Mouse (Mus musculus): Measurements from ENCODE around the gene Tmco1. TPM values are rescaled to one million over a fixed set of nuclear protein-coding genes. Genes with fewer than 3 reads are reported as not detected.
"Not testable (repeated sequence)": the region's sequence is repeated elsewhere in the genome, so short reads cannot be mapped to it uniquely, and the experiment has no call there.

The Tmco1 gene
- polyA plus RNA-seq, 1 experiment from 2014 or later = 134 TPM

DNA sequence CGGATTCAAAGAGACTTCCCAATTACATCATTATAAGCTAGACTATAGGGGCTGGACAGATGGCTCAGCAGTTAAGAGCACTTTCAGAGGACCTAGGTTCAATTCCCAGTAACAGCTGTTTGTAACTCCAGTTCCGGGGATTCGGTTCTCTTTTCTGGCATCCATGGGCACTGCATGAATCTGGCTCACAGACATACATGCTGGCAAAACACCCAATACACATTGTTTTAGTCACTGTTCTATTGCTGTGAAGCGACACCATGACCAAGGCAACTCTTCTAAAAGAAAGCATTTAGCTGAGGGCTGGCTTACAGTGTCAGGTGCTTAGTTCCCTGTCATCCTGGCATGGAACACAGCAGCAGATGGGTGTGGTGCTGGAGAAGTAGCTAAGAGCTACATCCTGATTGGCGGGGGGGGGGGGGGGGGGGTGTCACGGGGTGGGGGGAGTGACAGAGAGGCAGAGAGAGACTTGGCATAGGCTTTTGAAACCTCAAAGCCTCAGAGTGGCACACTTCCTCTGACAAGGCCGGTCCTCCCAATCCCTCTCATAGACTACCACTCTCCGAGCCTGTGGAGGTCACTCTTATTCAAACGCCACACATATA lies 31.1 kb downstream of the Tmco1 start:
- no peak overlapping the region for H3K4me2 ChIP-seq (ENCODE audit: low read length)
- no peak overlapping the region for H3K9ac ChIP-seq (ENCODE audit: low read depth, low read length)
- WGBS = 78% methylated on average over 9 of the region's 9 CpGs
- no peak for TF ChIP-seq CTCF (IDR thresholded peaks at IDR 0.05; ENCODE audit: low read depth)
- no peaks in the 10 kb centered on the region for H3K36me3 ChIP-seq (ENCODE audit: insufficient read depth, low read length)
- no peak for DNase-seq (ENCODE audit: low spot score)
- no peaks in the 10 kb centered on the region for H3K9me3 ChIP-seq (replicated peaks; ENCODE audit: low read length)
- no peak for ATAC-seq (replicated peaks; ENCODE audit: low FRiP score, low read depth)
- H3K4me1 ChIP-seq (replicated peaks; ENCODE audit: insufficient read depth, low read length) = no peaks in the 10 kb centered on the region
- H3K4me3 ChIP-seq (replicated peaks; ENCODE audit: low read depth, low read length) = no peak overlapping the region
- no peaks in the 10 kb centered on the region for H3K27me3 ChIP-seq (ENCODE audit: insufficient read depth, low read length)
- no peak overlapping the region for H3K27ac ChIP-seq

DNA sequence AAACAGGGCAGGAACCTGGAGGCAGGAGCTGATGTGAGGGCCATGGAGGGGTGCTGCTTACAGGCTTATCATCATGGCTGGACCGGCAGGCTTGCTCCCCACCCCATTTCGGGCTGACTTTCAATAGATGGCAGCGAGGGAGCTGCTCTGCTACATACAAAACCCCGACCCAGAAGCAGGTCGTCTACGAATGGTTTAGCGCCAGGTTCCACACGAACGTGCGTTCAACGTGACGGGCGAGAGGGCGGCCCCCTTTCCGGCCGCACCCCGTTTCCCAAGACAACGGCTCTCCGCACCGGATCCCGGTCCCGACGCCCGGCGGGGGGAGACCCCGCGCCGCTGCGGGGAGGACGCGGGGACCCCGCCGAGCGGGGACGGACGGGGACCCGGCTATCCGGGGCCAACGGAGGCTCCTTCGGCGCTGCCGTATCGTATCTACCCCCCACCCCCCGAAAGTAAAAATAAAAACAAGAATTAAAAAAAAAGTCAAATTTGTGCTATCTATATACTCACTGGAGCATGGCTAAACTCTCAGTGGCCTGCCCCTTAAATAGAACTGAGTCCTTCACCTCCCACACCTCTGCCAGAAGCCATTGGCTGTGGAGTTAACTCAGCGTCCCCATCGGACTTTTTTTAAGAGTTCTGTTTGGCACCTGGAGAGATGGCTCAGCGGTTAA lies 32.1 kb downstream of the Tmco1 start:
- Histone ChIP-seq H3K4me2 (ENCODE audit: low read length) (peak overlapping the region; percentile 77), H3K9ac (ENCODE audit: low read depth, low read length) (peak overlapping the region; percentile 31; the same call in 1 of the 2 replicates), H3K27me3 (ENCODE audit: insufficient read depth, low read length) (no peaks in the 10 kb centered on the region), H3K36me3 (ENCODE audit: insufficient read depth, low read length) (no peaks in the 10 kb centered on the region), H3K4me1 (replicated peaks; ENCODE audit: insufficient read depth, low read length) (no peaks in the 10 kb centered on the region), H3K4me3 (replicated peaks; ENCODE audit: low read depth, low read length) (peak overlapping the region; percentile 40), H3K9me3 (replicated peaks; ENCODE audit: low read length) (no peaks in the 10 kb centered on the region), H3K27ac (no peak overlapping the region)
- DNase-seq (ENCODE audit: low spot score) = peak; percentile 23
- no peak for TF ChIP-seq CTCF (IDR thresholded peaks at IDR 0.05; ENCODE audit: low read depth)
- peak; percentile 69; the same call in 1 of the 2 replicates for ATAC-seq (replicated peaks; ENCODE audit: low FRiP score, low read depth)
- WGBS = 1% methylated on average over 43 of the region's 47 CpGs

DNA sequence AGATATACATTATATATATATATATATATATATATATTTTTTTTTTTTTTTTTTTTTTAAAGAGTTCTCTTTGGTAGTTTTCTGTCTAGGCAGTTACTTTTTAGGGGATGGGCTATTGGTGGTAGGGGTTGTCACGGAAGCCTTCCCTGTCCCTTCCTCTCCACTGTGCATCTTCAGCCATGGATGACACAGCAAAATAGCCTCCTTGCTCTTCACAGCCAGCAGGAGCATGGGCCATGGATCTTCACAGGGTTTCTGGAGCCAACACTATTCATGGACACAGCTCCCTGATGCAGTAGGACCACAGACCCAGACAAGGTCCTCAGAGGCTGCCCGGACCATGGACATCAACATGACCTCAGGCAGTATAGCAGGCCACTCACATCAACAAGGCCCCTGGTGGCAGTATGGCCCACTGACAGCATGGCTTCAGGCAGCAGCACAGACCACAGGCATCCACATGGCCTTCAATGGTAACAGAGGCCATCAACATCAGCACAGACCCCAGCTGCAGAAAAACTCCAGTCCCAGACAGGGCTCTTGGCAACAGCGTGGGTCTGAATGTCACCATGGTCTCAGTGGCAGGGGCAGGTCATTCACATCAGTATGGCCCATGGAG lies 32.8 kb downstream of the Tmco1 start:
- Histone ChIP-seq H3K36me3 (ENCODE audit: insufficient read depth, low read length) (no peaks in the 10 kb centered on the region), H3K4me1 (replicated peaks; ENCODE audit: insufficient read depth, low read length) (no peaks in the 10 kb centered on the region), H3K4me2 (ENCODE audit: low read length) (peak overlapping the region; percentile 77; the same call in 1 of the 2 replicates), H3K27ac (no peak overlapping the region), H3K9ac (ENCODE audit: low read depth, low read length) (no peak overlapping the region), H3K9me3 (replicated peaks; ENCODE audit: low read length) (no peaks in the 10 kb centered on the region), H3K27me3 (ENCODE audit: insufficient read depth, low read length) (no peaks in the 10 kb centered on the region), H3K4me3 (replicated peaks; ENCODE audit: low read depth, low read length) (no peak overlapping the region)
- 95% methylated on average over 3 of the region's 3 CpGs for WGBS
- DNase-seq (ENCODE audit: low spot score) (no peak), ATAC-seq (replicated peaks; ENCODE audit: low FRiP score, low read depth) (no peak)
- TF ChIP-seq CTCF (IDR thresholded peaks at IDR 0.05; ENCODE audit: low read depth) = no peak

DNA sequence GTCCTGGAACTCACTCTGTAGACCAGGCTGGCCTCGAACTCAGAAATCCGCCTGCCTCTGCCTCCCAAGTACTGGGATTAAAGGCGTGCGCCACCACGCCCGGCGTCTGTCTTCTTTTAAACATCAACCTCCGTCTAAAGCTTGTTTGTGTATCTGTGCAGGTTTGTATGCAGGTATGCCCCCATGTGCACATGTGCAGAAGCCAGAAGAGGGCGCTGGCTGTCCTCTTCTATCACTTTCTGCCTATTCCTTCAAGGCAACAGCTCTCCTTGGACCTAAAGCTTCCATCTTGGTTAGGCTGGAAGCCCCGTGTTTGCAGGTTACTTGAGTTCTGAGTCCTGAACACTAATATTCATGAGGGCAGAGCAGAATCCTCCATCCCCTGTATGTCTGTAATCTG lies 34.7 kb downstream of the Tmco1 start:
- 90% methylated on average over 9 of the region's 10 CpGs for WGBS

DNA sequence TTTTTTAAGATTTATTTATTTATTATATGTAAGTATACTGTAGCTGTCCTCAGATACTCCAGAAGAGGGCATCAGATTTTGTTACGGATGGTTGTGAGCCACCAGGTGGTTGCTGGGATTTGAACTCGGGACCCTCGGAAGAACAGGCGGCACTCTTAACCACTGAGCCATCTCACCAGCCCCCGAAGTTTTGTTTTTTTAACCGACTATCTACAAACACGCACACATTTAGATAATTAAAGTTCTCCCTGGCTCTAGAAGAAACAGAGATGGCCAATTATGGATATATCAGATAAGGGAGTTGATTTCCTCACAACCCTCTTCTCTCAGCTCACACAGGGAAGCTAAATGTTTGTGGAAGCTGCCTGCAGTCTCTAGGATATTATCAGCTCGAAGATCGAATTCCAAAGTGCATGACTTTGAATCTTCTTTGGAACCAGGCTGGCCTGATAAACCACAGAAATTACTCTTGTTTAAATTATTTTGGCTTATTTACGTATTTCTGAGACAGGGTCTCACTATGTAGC lies 37.9 kb downstream of the Tmco1 start:
- H3K36me3 ChIP-seq (ENCODE audit: insufficient read depth, low read length); H3K27ac ChIP-seq; ATAC-seq (replicated peaks; ENCODE audit: low FRiP score, low read depth); H3K9me3 ChIP-seq (replicated peaks; ENCODE audit: low read length); H3K9ac ChIP-seq (ENCODE audit: low read depth, low read length); H3K27me3 ChIP-seq (ENCODE audit: insufficient read depth, low read length); DNase-seq (ENCODE audit: low spot score); H3K4me2 ChIP-seq (ENCODE audit: low read length); H3K4me3 ChIP-seq (replicated peaks; ENCODE audit: low read depth, low read length); H3K4me1 ChIP-seq (replicated peaks; ENCODE audit: insufficient read depth, low read length): not testable (repeated sequence)
- whole genome bisulfite sequencing = 76% methylated on average over 10 of the region's 10 CpGs

More for the DNA sequence above, 34.7 kb downstream of the Tmco1 start:
- Histone ChIP-seq H3K27ac (no peak overlapping the region), H3K9ac (ENCODE audit: low read depth, low read length) (no peak overlapping the region), H3K4me2 (ENCODE audit: low read length) (no peak overlapping the region), H3K9me3 (replicated peaks; ENCODE audit: low read length) (no peaks in the 10 kb centered on the region), H3K36me3 (ENCODE audit: insufficient read depth, low read length) (no peaks in the 10 kb centered on the region), H3K4me3 (replicated peaks; ENCODE audit: low read depth, low read length) (no peak overlapping the region), H3K4me1 (replicated peaks; ENCODE audit: insufficient read depth, low read length) (no peaks in the 10 kb centered on the region), H3K27me3 (ENCODE audit: insufficient read depth, low read length) (no peaks in the 10 kb centered on the region)
- DNase-seq (ENCODE audit: low spot score) (no peak), ATAC-seq (replicated peaks; ENCODE audit: low FRiP score, low read depth) (no peak)
- no peak for TF ChIP-seq CTCF (IDR thresholded peaks at IDR 0.05; ENCODE audit: low read depth)

DNA sequence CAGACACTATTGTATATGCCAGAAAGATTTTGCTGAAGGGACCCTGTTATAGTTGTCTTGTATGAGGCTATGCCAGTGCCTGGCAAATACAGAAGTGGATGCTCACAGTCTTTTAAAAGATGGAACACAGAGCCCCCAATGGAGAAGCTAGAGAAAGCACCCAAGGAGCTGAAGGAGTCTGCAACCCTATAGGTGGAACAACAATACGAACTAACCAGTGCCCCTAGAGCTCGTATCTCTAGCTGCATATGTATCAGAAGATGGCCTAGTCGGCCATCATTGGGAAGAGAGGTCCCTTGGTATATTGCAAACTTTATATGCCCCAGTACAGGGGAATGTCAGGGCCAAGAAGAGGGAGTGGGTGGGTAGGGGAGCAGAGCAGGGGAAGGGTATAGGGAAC lies 41.0 kb downstream of the Tmco1 start:
- ATAC-seq (replicated peaks; ENCODE audit: low FRiP score, low read depth); H3K27me3 ChIP-seq (ENCODE audit: insufficient read depth, low read length); H3K36me3 ChIP-seq (ENCODE audit: insufficient read depth, low read length); H3K9me3 ChIP-seq (replicated peaks; ENCODE audit: low read length); DNase-seq (ENCODE audit: low spot score); H3K9ac ChIP-seq (ENCODE audit: low read depth, low read length); H3K4me1 ChIP-seq (replicated peaks; ENCODE audit: insufficient read depth, low read length); H3K4me3 ChIP-seq (replicated peaks; ENCODE audit: low read depth, low read length): not testable (repeated sequence)
- WGBS = 66% methylated on average over 3 of the region's 3 CpGs
- Histone ChIP-seq H3K4me2 (ENCODE audit: low read length) (peak overlapping the region; percentile 86), H3K27ac (peak overlapping the region; percentile 75)
